Mouse (Mus musculus) limb, embryonic 11.5 days (tissue): ENCODE data around the gene AA467197. TPM values are rescaled to one million over a fixed set of nuclear protein-coding genes. Genes with fewer than 3 reads are reported as not detected.
A peak's percentile ranks its signal among the peaks of the same experiment; 100 is the strongest.

Experiments
- ATAC-seq: fragments of 200-750 bp; cut with Nextera tagmentation; 2 replicates; pipeline ENCODE4 v1.8.0; 2017; ENCODE audit warnings: low read depth; ENCODE audit not compliant: insufficient number of reproducible peaks, low FRiP score, low TSS enrichment
- DNase-seq: peaks from one replicate; pipeline ENCODE4 v3.0.0-alpha.2; 2015; ENCODE audit warnings: low spot score
- H3K27ac ChIP-seq: fragments of 300-500 bp; sonication (generic); replicated peaks from 2 replicates; pipeline ENCODE4 v1.5.1; 2014; ENCODE audit warnings: low read depth, mild to moderate bottlenecking, low read length
- H3K27me3 ChIP-seq: fragments of 300-500 bp; sonication (generic); 2 replicates; pipeline ENCODE4 v1.6.1; 2014; ENCODE audit warnings: mild to moderate bottlenecking, low read length, mixed read lengths; ENCODE audit not compliant: control insufficient read depth, insufficient read depth
- H3K36me3 ChIP-seq: fragments of 300-500 bp; sonication (generic); 2 replicates; pipeline ENCODE4 v1.6.1; 2014; ENCODE audit warnings: mild to moderate bottlenecking, low read length, moderate library complexity, mixed read lengths; ENCODE audit not compliant: control insufficient read depth, insufficient read depth
- H3K4me1 ChIP-seq: fragments of 300-500 bp; sonication (generic); 2 replicates; pipeline ENCODE4 v1.6.1; 2014; ENCODE audit warnings: low read length, mixed read lengths; ENCODE audit not compliant: control insufficient read depth, insufficient read depth
- H3K4me2 ChIP-seq: fragments of 300-500 bp; sonication (generic); 2 replicates; pipeline ENCODE4 v1.6.1; 2014; ENCODE audit warnings: low read depth, mild to moderate bottlenecking, moderate library complexity; ENCODE audit not compliant: severe bottlenecking
- H3K4me3 ChIP-seq: fragments of 300-500 bp; sonication (generic); 2 replicates; pipeline ENCODE4 v1.5.1; 2014; ENCODE audit warnings: low read depth, low read length
- H3K9ac ChIP-seq: fragments of 300-500 bp; sonication (generic); 2 replicates; pipeline ENCODE4 v1.6.1; 2014; ENCODE audit warnings: mild to moderate bottlenecking, low read length
- H3K9me3 ChIP-seq: fragments of 300-500 bp; sonication (generic); 2 replicates; pipeline ENCODE4 v1.6.1; 2016; ENCODE audit warnings: low read length; ENCODE audit not compliant: control insufficient read depth
- WGBS: fragments of 180-500 bp; shearing (Covaris S2); extraction: QIAGEN DNeasy Blood & Tissue Kit; methylation state at CpG from one replicate; pipeline ENCODE4 v1.1.7; 2014; 5-methylcytosine and 5-hydroxymethylcytosine counted together
- polyA plus RNA-seq: library from polyadenylated mRNA; unstranded; fragments of >200 nt; fragmentation: Nextera tagmentation; extraction: Ambion mirVana; gene quantifications from 2 replicates; pipeline ENCODE4 v1.2.1, GENCODE M21; 2014

AA467197 gene
- polyA plus RNA-seq, 1 experiment from 2014 or later = 0.48 TPM

- DNase-seq (no peak), ATAC-seq (no peak)
- no peak overlapping the region for H3K9ac ChIP-seq
- no peaks in the 10 kb centered on the region for H3K9me3 ChIP-seq
- H3K27me3 ChIP-seq = 0 out of 2 replicates have a peak, but pooled peaks cover 6% of the 10 kb centered on the region
- no peaks in the 10 kb centered on the region for H3K4me1 ChIP-seq
- H3K4me3 ChIP-seq = no peak overlapping the region
- no peak overlapping the region for H3K4me2 ChIP-seq
- no peaks in the 10 kb centered on the region for H3K36me3 ChIP-seq
- 82% methylated on average over 9 of the region's 9 CpGs for WGBS
- H3K27ac ChIP-seq = no peak overlapping the region
Measured at GRCm38 (mm10) chr2:122608820-122609219, 28.0 kb upstream of the AA467197 start.

DNA sequence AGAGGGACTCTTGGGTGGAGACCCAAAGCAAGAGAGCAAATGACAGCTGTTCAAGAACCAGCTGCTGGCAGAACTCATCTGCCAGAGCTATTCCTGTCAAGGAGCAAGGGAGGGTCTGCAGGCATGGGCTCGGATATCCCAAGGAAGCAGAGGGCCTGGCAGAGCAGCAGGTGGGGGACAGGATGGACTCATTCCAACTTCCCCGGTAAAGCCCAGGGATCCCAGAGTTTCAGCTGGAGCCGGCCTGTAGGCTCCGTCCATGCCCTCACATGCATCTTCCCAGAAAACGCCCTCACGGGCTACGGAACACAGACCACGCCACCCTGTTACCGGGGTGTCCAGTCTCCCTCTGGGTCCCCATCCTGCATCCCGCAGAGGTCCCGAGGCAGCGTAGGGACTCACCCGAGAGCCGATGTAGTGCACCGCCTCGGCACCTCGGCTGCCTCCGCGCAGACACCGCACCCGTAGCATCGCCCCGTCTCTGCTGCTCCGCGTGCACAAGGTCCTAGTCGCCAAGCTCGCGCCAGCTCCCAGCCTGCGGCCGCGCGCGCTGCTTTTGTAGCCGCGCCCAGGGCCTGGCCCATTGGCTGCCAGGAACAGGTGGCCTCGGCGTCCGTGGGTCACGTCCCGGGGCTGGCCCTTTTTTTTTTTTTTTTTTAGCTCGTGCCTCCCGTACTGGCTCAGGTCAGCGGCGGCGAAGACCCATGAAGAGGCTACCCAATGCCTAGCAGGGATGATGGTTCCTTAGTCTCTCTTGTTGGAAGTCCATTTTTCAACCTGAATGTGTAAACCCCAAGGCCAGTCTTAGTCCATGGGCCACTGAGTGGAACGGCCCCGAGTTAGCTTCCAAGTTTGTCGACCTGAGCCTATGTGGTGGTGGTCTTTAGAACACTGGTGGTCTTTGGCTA, 25.8 kb upstream of the AA467197 start, which contains the start of gene Gatm:
TSS of gene Gatm (minus strand) at position 558 of the 908 bp plus-strand sequence.
- H3K4me1 ChIP-seq = no peaks in the 10 kb centered on the region
- no peaks in the 10 kb centered on the region for H3K36me3 ChIP-seq
- peak within 1 kb of the TSS; percentile 63 for H3K9ac ChIP-seq
- peak within 1 kb of the TSS; percentile 40 for H3K4me3 ChIP-seq
- peak; percentile 78 for DNase-seq
- ATAC-seq = peak; percentile 89
- 3% methylated on average over 48 of the region's 48 CpGs for WGBS
- no peaks in the 10 kb centered on the region for H3K9me3 ChIP-seq
- 0 out of 2 replicates have a peak, but pooled peaks cover 6% of the 10 kb centered on the region for H3K27me3 ChIP-seq
- H3K4me2 ChIP-seq = peak within 1 kb of the TSS; percentile 90
- no peak within 1 kb of the TSS for H3K27ac ChIP-seq

DNA sequence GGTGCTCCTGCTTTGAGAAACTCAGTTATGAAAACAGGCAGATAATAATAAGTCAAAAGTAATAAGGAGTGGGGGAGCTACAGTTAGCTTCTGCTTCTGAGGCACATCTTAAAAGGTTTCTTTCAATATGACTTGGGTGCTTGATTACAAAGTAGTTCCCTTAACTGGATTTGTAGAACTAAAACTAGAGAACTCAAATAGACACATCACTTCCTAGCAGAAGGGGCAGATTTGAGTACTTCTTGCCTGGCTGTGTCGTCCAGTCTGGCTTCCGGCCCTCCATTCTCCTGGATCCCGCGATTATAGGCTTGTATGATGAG, 25.2 kb upstream of the AA467197 start:
- no peak for DNase-seq
- no peaks in the 10 kb centered on the region for H3K9me3 ChIP-seq
- no peak overlapping the region; the same call in 1 of the 2 replicates for H3K4me2 ChIP-seq
- ATAC-seq = no peak
- no peaks in the 10 kb centered on the region for H3K4me1 ChIP-seq
- H3K4me3 ChIP-seq = no peak overlapping the region
- no peak overlapping the region for H3K9ac ChIP-seq
- 0 out of 2 replicates have a peak, but pooled peaks cover 6% of the 10 kb centered on the region for H3K27me3 ChIP-seq
- no peak overlapping the region for H3K27ac ChIP-seq
- whole genome bisulfite sequencing = 90% methylated on average over 4 of the region's 4 CpGs
- H3K36me3 ChIP-seq = no peaks in the 10 kb centered on the region

GRCm38 (mm10) chr2:122616237-122616636, 20.5 kb upstream of the AA467197 start:
- Histone ChIP-seq H3K27me3 (no peaks in the 10 kb centered on the region), H3K9me3 (no peaks in the 10 kb centered on the region), H3K27ac (no peak overlapping the region), H3K4me3 (no peak overlapping the region), H3K36me3 (no peaks in the 10 kb centered on the region), H3K4me1 (no peaks in the 10 kb centered on the region), H3K4me2 (no peak overlapping the region), H3K9ac (no peak overlapping the region)
- 80% methylated on average over 6 of the region's 6 CpGs for WGBS
- DNase-seq = no peak
- no peak for ATAC-seq

GRCm38 (mm10) chr2:122617792-122618191, 19.0 kb upstream of the AA467197 start:
- no peaks in the 10 kb centered on the region for H3K9me3 ChIP-seq
- 85% methylated on average over 6 of the region's 6 CpGs for WGBS
- H3K36me3 ChIP-seq = no peaks in the 10 kb centered on the region
- H3K9ac ChIP-seq = no peak overlapping the region
- no peak overlapping the region for H3K27ac ChIP-seq
- DNase-seq (no peak), ATAC-seq (no peak)
- no peaks in the 10 kb centered on the region for H3K4me1 ChIP-seq
- no peak overlapping the region for H3K4me2 ChIP-seq
- H3K4me3 ChIP-seq = no peak overlapping the region
- no peaks in the 10 kb centered on the region for H3K27me3 ChIP-seq

DNA sequence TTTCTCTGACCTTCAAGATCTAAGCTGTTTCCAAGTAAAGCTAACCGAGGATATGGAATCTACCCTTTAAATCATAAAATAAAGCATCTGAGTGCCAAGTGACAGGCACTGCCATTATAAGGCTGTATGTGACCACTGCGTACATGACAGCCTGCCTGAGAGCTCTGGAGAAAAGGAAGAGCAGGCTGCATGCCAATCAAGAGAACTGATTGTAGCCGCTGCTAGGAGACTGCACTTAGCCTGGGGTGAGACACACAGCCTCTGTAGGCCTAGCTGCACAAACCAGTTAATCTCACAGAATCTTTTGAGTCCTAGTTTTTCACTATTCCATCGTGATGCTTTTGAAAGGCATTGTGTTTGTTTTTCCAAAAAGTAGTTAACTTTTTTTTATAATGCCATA, 18.1 kb upstream of the AA467197 start:
- H3K4me1 ChIP-seq = no peaks in the 10 kb centered on the region
- no peaks in the 10 kb centered on the region for H3K9me3 ChIP-seq
- DNase-seq (no peak), ATAC-seq (no peak)
- H3K4me3 ChIP-seq = no peak overlapping the region
- no peak overlapping the region for H3K9ac ChIP-seq
- no peak overlapping the region for H3K4me2 ChIP-seq
- no peaks in the 10 kb centered on the region for H3K27me3 ChIP-seq
- H3K27ac ChIP-seq = no peak overlapping the region
- H3K36me3 ChIP-seq = no peaks in the 10 kb centered on the region
- WGBS = 73% methylated on average over 4 of the region's 4 CpGs

GRCm38 (mm10) chr2:122621337-122622110, 15.3 kb upstream of the AA467197 start:
- Histone ChIP-seq H3K4me3 (no peak overlapping the region), H3K27ac (no peak overlapping the region), H3K36me3 (no peaks in the 10 kb centered on the region), H3K9ac (no peak overlapping the region), H3K27me3 (no peaks in the 10 kb centered on the region), H3K4me1 (no peaks in the 10 kb centered on the region), H3K9me3 (no peaks in the 10 kb centered on the region), H3K4me2 (no peak overlapping the region)
- DNase-seq = no peak
- no peak for ATAC-seq
- WGBS = 69% methylated on average over 8 of the region's 9 CpGs

DNA sequence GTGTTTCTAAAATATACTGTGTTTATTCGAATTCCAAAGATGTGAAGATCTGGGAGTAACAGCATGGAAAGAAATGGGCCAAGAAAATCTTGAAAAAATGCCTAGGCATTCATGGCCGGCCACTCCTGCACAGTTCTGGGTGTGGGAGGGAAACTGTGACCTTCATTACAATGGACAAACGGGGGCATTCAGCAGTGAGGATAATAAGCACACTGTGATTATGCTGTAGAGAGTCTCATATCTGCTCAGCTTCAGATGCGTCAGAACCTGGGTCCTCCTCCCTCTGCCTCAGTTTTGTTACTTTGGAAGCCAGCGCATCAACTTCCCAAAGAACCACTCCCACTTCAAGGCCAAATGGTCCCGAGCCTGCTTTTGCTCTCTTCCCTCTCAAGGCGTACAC, 10.9 kb upstream of the AA467197 start:
- DNase-seq = no peak
- Histone ChIP-seq H3K36me3 (no peaks in the 10 kb centered on the region), H3K27ac (no peak overlapping the region), H3K4me2 (no peak overlapping the region), H3K9ac (no peak overlapping the region), H3K4me3 (no peak overlapping the region), H3K9me3 (no peaks in the 10 kb centered on the region), H3K27me3 (no peaks in the 10 kb centered on the region), H3K4me1 (no peaks in the 10 kb centered on the region)
- WGBS = 55% methylated on average over 7 of the region's 7 CpGs
- ATAC-seq = no peak
